Comparison of ENCODE assay signal across 7 mouse cellular contexts in the genomic region with DNA sequence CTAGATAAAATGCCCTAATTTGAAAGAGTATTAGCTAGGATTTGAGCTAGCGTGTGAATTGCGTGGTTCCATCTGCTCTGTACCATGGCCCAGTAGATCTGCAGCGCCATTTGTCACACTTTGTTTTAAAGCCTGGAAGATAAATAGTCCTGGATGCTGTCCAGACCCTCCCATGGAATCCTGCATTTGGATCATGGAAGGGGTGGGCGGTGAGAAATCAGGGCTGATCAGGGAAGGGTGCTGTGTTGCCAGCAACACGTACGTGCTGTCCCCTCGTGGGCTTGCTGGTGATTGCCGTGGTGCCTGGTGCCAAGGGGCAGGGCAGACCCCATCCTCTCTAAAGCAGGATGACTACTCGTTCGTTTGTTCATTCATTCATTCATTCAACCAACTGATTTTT. TPM values are rescaled to one million over a fixed set of nuclear protein-coding genes. Genes with fewer than 3 reads are reported as not detected.
DNase-seq lines count a peak whose midpoint lies in the region; ATAC-seq lines count a peak whose summit lies in the region.

No protein-coding gene starts in this region.

- H3K36me3 ChIP-seq in heart, embryonic 14.5 days (ENCODE audit: control insufficient read depth, insufficient read depth, low read length), result no peaks in the 10 kb centered on the region
- H3K36me3 ChIP-seq in neural tube, embryonic 13.5 days, result no peaks in the 10 kb centered on the region

- peak overlapping the region in 1 of 2 experiments; percentile 34; a peak in 2 of 4 replicates for H3K27ac ChIP-seq in heart, embryonic 14.5 days (replicated peaks in 1 of 2; ENCODE audit: control insufficient read depth in 1 of 2, insufficient read depth in 1 of 2, low read depth in 2 of 2, low read length in 2 of 2)
- peak overlapping the region; percentile 72 for H3K27ac ChIP-seq in neural tube, embryonic 13.5 days (replicated peaks)

- peak; percentile 19; the same call in 1 of the 2 replicates for ATAC-seq in heart, embryonic 14.5 days (ENCODE audit: insufficient number of reproducible peaks, insufficient read depth, low FRiP score, low read depth)
- ATAC-seq in neural tube, embryonic 13.5 days (ENCODE audit: low read depth), result peak; percentile 75
- ATAC-seq in monocyte, adult 5-6 weeks (replicated peaks; ENCODE audit: insufficient number of reproducible peaks, low FRiP score, low TSS enrichment, poor library complexity, severe bottlenecking), result no peak

- H3K27me3 ChIP-seq in heart, embryonic 14.5 days (ENCODE audit: control insufficient read depth, insufficient read depth, low read length), result no peaks in the 10 kb centered on the region
- H3K27me3 ChIP-seq in neural tube, embryonic 13.5 days, result no peaks in the 10 kb centered on the region

- H3K4me3 ChIP-seq in heart, embryonic 14.5 days (ENCODE audit: control insufficient read depth in 1 of 2, insufficient read depth in 1 of 2, low read depth in 1 of 2, low read length in 2 of 2), result no peak overlapping the region
- no peak overlapping the region for H3K4me3 ChIP-seq in neural tube, embryonic 13.5 days

- H3K9me3 ChIP-seq in heart, embryonic 14.5 days (ENCODE audit: control insufficient read depth, low read length), result no peaks in the 10 kb centered on the region
- H3K9me3 ChIP-seq in neural tube, embryonic 13.5 days, result no peaks in the 10 kb centered on the region

- H3K4me1 ChIP-seq in heart, embryonic 14.5 days (ENCODE audit: control insufficient read depth in 2 of 2, insufficient read depth in 2 of 2, low read length in 2 of 2), result peaks cover 67 to 83% of the 10 kb centered on the region in 2 experiments
- peaks cover 84% of the 10 kb centered on the region for H3K4me1 ChIP-seq in neural tube, embryonic 13.5 days (replicated peaks)

- peak; percentile 41 for DNase-seq in urinary bladder, postnatal 14 days (ENCODE audit: low spot score)
- DNase-seq in urinary bladder, postnatal 10 days (ENCODE audit: low spot score), result no peak
- peak; percentile 81 to 82 for DNase-seq in layer of hippocampus, postnatal 36 days
- DNase-seq in embryo, embryonic 11 days, result no peak

- H3K9ac ChIP-seq in heart, embryonic 14.5 days (ENCODE audit: low read length), result no peak overlapping the region
- no peak overlapping the region for H3K9ac ChIP-seq in neural tube, embryonic 13.5 days

- 21% methylated on average over 10 of the region's 10 CpGs for WGBS in heart, embryonic 14.5 days
- 34% methylated on average over 10 of the region's 10 CpGs for WGBS in neural tube, embryonic 13.5 days

- peak overlapping the region; percentile 7; the same call in 1 of the 2 replicates for H3K4me2 ChIP-seq in heart, embryonic 14.5 days (ENCODE audit: low read length)
- peak overlapping the region; percentile 9; the same call in 1 of the 2 replicates for H3K4me2 ChIP-seq in neural tube, embryonic 13.5 days

RNA-seq across cellular contexts. Expression of a gene that starts 28.6 kb away (rescaled TPM):
- polyA plus RNA-seq in heart, embryonic 14.5 days (2014; fragmentation: Nextera tagmentation; extraction: Ambion mirVana), result 25.5 and 28.1 TPM in 2 replicates
- 10 to 100 TPM; 17.0 to 20.6 TPM for total RNA-seq in layer of hippocampus, postnatal 36 days (2021)
- 76.9 and 80.0 TPM in 2 replicates for polyA plus RNA-seq in neural tube, embryonic 13.5 days (2015; fragmentation: Nextera tagmentation; extraction: Ambion mirVana)
- total RNA-seq in monocyte, adult 5-6 weeks (2017), result 0.21 to 0.29 TPM (median 0.29 TPM) in 3 replicates

Comparison
In these comparisons a context has a peak if more than half of its experiments do, and no peak if none do; other contexts are left out.
1. DNase-seq: peak in urinary bladder, postnatal 14 days (single experiment) and layer of hippocampus, postnatal 36 days (2 of 2); none in urinary bladder, postnatal 10 days (single experiment) and embryo, embryonic 11 days (single experiment).
2. RNA of a gene that starts 28.6 kb away (total RNA-seq): 17.0 to 20.6 TPM in layer of hippocampus, postnatal 36 days; 0.21 to 0.29 TPM in monocyte, adult 5-6 weeks; every median in the first group is over 10 times any median in the second.